Mouse (Mus musculus): ENCODE results near the gene Gm44973.
"Not testable (repeated sequence)": the region's sequence is repeated elsewhere in the genome, so short reads cannot be mapped to it uniquely, and the experiment has no call there.

The Gm44973 gene

DNA sequence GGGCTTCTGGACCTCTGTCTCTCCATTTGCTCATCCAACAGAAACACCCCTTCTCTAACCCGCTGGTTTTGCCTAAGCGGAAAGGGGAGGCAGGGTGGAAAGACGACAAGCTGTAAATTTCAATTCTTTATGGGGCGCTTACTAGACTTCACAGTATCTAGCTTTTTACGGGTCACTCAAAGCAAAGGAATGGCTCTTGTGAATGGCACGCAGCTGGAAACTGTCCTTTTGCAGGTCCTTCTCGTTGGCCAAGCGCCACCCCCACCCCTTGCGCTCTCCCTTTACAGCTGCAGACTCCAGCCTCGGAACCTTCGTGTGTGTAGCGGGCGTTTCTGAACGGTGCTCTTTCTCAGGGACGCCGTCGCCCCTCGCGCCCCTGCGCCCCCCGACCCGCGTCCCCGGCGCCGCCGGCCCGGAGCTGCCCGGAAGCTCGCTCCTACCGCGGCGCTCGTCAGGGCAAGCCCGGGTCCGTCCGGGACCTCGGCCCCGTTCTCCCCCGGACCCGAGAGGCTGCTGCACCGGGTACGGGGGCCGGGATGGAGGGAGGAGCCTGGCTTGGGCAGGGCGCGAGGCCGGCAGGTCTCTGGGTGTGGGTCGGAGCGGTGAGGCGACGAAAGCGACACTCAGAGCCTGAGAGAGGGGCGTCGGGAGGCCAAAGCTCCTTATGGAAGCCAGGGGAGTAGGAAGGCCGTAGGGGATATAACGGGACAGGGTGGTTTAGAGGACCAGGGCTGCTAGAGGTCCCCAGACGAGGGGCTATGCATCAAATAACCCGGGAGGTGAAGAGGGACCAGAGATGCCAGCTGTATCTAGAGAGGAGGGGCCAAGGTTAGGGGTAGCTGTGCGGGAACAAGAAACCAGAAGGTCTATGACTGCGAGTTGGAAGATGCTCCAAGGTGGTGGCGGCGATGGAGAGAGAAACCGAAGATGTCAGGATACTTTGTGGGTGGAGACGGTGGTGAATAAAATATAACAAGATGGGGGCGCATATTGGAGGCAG, 36.2 kb downstream of the Gm44973 start, which contains the start of gene Zfp580:
Gene Zfp580 (plus strand): TSS at position 346 of the 1,000 bp plus-strand sequence.
- peak; percentile 89 for DNase-seq (ENCODE audit: low read depth, low spot score)

DNA sequence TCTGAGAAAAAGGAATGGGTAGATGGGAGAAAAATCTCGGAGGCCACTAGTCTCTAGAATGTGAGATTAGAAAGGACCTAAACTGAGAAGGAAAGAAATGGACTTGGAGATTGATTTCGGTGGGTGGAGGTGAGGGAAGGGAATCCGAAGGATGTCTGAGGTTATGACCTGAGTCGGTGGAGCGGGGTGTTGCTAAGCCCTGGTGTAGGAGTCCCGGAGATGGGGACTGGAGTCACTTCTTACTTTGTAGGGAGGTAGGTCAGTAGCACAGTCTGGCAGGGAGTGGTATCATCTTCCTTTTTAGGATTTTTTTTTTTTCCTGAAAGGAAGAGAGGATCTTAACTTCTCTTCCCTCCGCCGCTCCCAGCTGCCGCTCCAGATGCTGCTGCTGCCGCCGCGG, 37.1 kb downstream of the Gm44973 start:
- peak; percentile 52 for DNase-seq (ENCODE audit: low read depth, low spot score)

DNA sequence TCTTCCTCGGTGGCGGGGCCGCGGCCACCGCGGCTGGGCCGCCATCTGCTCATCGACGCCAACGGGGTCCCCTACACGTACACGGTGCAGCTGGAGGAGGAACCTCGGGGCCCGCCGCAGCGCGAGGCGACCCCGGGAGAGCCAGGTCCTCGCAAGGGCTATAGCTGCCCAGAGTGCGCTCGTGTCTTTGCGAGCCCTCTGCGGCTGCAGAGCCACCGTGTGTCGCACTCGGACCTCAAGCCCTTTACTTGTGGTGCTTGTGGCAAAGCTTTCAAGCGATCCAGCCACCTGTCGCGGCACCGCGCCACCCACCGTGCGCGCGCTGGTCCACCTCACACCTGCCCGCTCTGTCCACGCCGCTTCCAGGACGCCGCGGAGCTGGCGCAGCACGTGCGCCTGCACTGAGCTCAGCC, 37.6 kb downstream of the Gm44973 start:
- DNase-seq (ENCODE audit: low read depth, low spot score) = peak; percentile 40

DNA sequence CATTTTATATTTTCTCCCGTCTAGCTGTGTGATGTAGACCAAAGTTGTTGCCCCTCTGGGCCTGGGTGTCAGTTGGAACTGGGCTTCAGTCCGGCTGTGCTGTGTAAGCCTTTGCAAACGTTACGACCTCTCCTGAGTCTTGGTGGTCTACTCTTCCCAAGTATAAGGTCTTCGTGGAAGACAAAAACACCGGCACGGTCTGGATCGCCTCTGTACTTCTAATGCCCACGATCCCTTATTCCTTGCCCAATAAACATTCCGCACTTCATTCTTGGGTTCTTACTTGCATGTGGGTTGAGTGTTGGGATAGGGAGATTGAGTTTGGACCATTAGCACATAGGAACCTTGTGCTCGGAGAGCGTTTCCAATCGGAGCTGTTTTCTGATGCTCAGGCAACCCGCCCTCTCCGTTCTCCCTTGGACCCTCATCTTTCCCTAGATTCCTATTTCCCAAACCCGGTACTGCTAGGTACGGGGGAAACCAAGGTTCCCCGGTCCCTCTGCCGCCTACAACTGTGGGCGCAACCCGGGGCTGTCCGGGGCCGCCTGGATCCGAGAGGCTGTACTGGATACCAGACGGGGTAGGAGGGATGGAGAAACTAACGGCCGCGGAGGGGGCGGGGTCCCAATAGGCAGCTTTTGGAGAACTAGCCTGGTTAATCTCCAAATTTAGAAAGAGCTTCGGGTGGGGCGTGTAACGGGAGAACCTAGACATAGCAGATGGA, 38.3 kb downstream of the Gm44973 start:
- DNase-seq (ENCODE audit: low read depth, low spot score) = peak; percentile 85

DNA sequence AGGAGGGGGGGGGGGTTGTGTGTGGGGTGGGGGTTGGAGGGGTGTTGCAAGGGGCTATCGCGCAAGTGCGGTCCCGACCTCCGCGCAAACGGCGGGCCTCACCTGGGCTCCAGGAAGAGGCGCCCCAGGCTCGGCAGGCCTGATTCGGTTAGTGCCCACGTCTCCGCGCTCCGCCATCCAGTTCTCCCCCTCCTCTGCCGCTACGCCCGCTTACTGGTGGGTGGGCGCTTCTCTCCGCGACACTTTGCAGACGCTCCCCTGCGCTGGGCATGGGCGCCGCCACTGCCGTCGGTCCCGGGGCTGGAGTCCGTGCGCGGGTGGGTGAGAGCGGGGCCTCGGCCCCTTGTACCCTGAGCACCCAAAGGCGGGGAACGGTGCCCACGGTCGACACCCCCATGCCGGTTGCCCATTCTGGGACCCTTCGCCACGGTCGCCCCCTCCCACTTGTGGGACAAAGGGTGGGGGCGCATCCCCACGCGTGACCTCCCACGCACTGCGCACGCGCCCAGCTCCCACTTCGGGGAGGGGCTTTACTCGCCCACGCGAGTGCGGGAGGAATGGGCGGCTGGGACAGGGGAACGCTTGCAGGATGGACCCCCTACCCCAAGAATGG, 41.5 kb downstream of the Gm44973 start:
- peak; percentile 74 for DNase-seq (ENCODE audit: low read depth, low spot score)

DNA sequence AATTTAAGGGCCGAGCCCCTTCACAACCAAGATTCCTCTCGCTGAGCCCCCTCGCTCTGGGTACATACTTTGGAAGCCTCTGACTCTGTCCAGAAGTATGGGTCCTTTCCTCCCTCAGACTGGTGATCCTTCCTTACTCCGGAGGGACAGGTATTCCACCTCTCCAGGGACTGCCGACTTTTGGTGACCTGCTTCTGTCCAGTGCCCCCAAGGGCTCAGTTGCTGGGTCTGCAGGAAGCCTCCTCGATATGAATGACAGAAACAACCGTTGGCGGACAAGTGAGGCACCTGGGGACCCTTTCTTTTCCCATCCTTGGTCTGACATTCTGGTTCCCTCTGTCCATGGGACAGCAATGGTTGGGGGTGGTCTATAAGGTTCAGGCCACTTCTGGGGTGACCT, 42.1 kb downstream of the Gm44973 start:
- no peak for DNase-seq (ENCODE audit: low read depth, low spot score)

DNA sequence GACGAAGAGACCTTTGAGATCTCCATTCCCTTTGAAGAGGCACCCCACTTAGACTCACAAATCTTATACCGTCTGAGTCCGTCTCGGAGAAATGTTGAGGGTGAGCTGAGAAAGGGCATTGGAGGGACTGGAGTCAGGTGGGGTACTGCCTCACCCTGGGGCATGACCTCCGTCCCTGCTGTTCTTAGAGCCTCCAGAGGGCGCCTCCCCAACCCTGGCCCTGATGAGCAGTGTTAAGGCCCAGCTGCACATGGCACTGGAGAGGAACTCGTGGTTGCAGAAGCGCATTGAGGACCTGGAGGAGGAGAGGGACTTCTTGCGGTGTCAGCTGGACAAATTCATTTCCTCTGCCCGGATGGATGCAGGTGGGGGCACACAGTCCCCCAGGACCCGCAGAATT, 42.5 kb downstream of the Gm44973 start:
- DNase-seq (ENCODE audit: low read depth, low spot score) = peak; percentile 61

DNA sequence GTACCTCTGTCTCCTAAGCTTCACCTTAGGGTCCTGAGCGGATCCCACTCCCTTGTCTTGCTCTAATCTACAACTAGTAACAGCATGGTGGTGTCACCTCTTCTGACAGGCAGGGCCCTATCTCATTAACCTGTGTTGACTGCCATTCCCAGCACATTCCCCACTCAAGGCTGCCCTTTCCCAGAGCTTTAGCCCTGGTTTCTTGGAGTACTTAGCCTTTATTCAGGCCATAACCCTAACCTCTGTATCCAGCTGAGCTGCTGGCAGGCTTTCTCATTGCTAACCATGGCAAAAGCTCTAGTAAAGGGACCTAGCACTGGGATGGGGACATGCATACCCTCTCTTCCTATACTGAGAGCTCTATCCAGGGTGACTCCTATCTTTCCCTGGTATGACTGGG, 43.3 kb downstream of the Gm44973 start:
- no peak for DNase-seq (ENCODE audit: low read depth, low spot score)

DNA sequence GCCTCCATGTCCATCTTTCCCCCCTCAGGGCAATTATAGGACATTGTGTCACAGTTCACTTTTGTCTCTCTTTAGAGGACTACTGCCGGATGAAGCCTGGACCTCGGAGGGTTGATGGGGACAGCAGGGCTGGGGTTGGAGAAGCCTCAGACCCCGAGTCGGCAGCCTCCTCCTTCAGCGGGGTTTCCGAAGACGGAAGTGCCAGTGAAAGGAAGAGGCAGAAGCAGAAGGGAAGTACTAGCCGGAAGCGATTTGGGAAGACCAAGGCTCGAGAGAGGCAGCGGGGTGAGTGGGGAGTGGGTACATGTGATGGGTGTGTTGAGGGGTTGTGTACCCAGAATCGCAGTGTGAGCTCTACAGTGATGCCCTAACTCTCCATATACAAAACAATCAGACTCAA, 44.1 kb downstream of the Gm44973 start:
- no peak for DNase-seq (ENCODE audit: low read depth, low spot score)

DNA sequence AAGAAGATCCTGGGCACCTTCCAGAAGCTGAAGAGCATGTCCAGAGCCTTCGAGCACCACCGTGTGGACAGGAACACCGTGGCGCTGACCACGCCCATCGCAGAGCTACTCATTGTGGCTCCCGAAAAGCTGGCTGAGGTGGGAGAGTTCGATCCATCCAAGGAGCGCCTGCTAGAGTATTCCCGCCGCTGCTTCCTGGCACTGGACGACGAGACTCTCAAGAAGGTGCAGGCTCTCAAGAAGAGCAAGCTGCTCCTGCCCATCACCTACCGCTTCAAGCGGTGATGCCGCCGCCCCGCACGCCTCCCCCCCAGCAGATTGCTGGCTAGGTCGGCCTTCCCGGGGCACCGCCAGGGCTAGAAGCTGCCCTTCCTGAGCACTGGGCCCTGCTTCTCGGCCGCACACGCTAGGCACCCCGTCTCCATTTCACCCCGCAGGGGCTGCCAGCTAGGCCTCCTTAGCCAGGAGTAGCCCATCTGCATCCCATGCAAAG, 45.0 kb downstream of the Gm44973 start:
- peak; percentile 95 for DNase-seq (ENCODE audit: low read depth, low spot score)

DNA sequence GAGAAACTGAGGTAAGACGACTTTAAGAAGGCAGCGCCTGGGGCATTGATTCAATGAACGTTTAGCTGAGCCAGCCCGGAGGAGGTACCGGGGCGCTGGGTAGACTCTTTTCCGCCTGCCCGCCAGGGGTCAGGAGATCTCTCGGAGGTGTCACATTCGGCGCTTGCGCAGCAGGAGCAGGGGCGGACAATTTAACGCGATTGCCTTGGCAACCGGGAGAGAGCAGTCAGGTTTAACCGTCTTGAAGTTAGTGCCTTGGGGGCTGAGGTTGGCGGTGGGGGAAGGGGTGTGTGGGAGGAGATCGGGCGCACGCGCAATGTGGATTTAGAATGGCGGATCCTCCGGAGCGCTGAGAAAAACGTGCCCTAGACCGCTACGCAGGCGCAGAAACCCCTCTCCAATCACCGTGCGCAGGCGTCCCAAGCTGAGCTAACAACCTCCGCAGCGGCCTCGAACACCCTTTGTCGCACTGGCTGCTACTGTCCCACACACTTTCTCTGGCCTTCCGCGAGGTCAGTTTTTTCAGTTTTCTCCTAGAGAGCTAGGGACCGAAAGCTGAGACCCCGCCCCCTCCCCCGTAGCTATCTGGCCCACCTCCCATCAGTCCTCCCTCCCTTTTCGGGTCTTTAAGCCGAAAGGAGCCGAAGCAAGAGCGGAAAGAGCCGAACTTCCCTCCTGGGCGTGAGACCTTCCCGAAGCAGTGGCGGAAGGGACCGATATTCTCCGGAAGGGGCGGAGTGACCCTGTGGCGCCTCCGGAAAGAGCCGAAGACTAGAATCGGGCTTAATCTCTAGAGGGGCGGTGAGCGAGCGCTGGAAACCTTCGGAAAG, 45.9 kb downstream of the Gm44973 start:
- peak; percentile 99 for DNase-seq (ENCODE audit: low read depth, low spot score)

DNA sequence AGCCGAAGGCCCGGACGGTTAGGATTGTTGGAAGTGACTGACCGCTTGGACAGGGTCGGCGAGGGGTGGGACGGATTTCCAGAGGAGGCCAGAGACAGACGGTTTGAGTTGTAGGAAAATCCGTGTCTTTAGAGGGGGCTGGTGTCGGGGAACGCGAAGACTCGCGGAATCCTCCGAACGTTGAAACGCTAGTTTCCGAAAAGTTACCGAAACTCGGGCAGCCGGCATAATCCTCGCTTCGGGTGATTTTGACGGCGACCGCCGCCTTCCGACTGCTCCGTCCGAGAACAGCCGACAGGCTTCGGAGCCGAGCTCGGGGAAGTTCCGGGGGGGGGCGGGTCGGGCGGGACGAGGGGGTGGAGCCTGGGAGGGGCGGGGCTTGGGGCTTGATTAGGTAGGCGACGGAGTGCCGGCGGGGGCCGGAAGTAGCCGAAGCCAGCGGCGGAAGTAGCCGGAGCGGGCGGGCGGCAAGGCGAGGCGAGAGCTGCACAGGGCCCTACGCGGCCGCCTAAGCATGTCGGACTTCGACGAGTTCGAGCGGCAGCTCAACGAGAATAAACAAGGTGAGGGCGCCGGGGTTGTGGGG, 46.6 kb downstream of the Gm44973 start, which contains the start of gene U2af2:
Gene U2af2 (plus strand): TSS at position 370 of the 586 bp plus-strand sequence.
- DNase-seq (ENCODE audit: low read depth, low spot score) = peak; percentile 97

DNA sequence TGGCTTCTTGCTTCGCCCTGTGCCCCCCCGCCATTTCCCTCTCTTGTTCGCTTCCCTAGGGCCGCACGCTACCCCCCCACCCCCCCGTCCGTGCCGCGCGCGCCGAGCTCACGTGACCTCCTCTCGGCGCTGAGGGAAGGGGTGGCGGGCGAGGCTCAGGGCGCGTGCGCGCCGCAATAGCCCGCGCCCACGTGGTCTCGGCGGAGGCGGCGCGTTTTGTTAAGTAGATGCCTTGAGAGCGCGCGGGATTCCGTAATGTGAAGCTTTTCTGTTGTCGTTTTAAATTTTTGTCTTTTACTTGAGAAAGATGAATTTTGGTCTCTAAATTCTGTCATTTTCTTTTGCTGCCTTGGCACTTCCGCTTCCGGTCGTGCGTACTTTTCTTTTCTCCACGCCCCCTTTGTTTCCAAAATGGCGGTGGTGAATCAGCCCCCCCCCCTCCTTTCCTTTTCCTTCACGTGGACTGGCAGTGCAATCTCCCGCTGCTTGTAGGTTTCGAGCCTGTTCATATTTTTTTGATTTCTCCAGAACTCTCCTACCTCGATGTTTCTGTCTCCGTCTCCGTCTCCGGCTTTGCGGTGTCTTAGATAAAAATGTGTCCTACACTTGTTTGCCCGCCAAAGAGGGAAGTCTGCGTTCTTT, 47.2 kb downstream of the Gm44973 start:
- peak; percentile 89 for DNase-seq (ENCODE audit: low read depth, low spot score)

DNA sequence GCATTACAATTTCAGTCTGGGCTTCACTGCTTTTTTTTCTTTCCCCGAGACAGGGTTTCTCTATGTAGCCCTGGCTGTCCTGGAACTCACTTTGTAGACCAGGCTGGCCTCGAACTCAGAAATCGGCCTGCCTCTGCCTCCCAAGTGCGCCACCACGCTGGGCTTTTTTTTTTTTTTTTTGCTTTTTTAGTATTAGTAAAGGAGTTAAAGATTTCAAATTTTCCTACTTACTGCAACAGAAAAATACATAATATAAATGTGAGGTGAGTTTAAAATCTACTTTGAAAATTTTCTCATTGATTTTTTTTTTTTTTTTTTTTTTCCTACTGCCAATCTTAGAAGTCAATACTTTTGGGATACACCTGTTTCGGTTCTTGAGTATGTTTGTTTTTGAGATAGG, 49.6 kb downstream of the Gm44973 start:
- no peak for DNase-seq (ENCODE audit: low read depth, low spot score)

DNA sequence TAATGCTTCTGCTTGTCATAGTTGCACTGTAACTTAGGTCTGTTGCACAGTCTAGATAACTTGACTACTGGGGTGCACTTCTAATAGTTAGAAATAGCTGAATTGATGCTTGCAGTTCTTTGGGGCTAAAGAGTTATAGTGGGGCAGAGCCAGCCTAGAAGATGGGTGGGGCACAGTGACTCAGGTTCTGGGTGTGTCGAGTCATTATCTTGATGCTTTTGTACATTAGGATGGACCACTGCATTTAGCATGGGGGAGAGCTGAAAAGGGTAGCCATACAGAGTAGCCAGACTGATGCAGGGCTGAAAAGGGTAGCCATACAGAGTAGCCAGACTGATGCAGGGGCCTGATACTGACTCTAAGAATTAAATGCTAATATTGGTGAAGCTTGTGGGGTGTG, 58.3 kb downstream of the Gm44973 start:
- no peak for DNase-seq (ENCODE audit: low read depth, low spot score)

DNA sequence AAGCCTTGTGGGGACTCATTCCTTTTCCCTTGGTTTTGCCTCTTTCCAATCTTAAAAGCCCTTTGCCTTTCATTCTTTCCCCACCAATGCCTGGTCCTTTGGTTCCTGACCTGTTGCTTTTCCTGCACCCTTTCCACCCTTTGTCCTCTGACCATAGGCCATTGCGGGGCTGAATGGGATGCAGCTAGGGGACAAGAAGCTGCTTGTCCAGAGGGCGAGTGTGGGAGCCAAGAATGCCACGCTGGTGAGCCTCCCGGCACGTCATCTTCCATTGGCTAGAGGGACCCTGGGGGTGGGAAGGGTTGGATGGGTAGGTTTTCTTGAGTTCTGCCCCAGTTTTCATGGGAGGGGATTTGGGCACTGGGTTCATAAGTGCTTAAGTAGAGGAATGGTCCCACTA, 59.7 kb downstream of the Gm44973 start:
- no peak for DNase-seq (ENCODE audit: low read depth, low spot score)

DNA sequence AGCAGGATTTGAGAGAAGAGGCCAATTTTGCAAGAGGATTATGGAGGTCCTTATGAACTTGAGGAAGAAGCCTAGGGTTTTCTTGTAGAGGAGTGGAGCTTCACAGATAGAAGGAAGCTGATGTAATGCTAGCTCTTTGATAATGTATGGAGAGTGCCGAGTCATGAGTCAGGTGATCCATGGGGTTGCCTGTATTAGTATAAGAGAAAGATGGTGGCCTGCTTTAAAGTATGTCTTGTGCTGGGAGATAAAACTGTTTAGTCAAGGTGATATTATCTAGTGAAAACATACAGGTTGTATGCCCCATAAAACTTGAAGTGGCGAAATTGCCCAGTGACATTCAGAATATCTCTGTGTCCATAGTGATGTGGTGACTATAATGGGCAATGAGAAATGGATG, 61.6 kb downstream of the Gm44973 start:
- DNase-seq (ENCODE audit: low read depth, low spot score) = no peak

DNA sequence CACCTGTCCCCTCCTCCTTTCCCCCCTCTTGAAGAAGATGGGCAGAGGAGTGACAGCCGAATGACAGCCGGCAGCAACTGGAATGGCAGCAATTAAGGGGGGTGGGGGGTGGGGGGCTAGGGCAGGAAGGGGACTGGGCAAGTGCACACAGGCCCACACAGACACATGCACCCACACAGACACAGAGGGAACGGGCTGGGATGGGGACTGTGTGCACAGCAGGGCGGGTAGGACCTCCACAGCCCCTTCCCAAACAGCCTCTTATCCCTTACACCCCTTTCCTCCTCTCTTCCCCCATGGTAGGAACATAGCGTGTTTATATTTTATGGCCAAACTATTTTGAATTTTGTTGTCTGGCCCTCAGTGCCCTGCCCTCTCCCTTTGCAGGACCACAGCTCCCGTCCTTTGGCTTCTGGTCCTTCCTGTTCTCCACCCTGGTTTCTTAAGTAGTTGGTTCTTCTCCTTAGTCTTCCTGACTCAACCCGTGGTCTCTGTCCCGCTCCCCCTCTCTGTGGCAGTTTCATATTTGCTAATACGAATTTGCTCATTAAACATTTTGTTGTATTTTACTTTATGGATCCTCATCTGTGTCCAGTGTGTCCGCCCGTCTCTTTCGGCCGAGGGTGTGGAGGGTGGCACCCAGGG, 64.2 kb downstream of the Gm44973 start:
- DNase-seq (ENCODE audit: low read depth, low spot score) = not testable (repeated sequence)

DNA sequence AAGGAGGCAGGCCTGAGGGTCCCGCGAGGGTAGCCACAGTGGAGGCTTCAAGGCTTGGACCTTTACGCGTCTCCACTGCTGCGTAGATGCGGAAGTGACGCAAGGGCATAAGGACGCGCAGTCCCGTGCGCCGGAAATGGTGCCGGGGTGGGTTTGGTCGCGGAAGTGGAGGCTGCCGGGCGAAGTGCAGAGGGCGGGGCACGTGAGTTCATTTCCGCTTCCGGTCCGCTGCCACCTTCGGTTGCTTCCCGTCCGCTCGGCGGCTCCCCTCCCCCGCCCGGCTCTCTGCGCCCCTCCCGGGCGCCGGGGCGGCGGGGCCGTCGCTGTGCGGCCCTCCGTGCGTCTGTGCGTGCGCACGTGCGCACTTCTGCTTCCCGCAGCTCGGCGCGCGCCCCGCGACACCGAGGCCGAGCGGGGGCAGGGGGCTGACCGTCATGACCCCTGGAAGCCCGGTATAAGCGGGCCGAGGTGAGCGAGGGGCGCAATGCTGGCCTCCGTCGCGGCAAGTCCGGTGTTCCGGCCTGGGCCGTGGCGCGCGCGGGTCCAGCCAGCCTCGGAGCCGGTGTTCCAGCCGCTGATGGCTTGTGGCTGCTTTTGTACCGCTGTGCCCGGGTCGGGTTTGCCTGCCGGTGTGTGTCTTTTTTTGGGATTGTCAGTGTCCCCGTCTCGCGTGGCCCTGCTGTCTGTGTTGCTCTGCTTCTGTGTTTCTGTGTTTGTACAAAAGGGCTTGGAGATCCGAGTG, 64.9 kb downstream of the Gm44973 start, which contains the start of gene Epn1:
Gene Epn1 (plus strand): TSS at position 226 of the 742 bp plus-strand sequence.
- DNase-seq (ENCODE audit: low read depth, low spot score) = peak; percentile 99
